Mouse (Mus musculus): ENCODE measurements around the gene A3galt2. TPM values are rescaled to one million over a fixed set of nuclear protein-coding genes. Genes with fewer than 3 reads are reported as not detected.
A peak's percentile ranks its signal among the peaks of the same experiment; 100 is the strongest.

Gene A3galt2
- 0.27 and 0.38 TPM in 2 replicates for polyA plus RNA-seq (2014; fragmentation: Nextera tagmentation; extraction: Ambion mirVana)

- no peaks in the 10 kb centered on the region for H3K4me1 ChIP-seq (ENCODE audit: control insufficient read depth, insufficient read depth, low read length)
- H3K9me3 ChIP-seq (replicated peaks; ENCODE audit: control insufficient read depth, low read length), result no peaks in the 10 kb centered on the region
- 81% methylated on average over 3 of the region's 3 CpGs for WGBS
- DNase-seq (ENCODE audit: low spot score) (no peak), ATAC-seq (no peak)
- no peak within 1 kb of the TSS for H3K4me3 ChIP-seq (ENCODE audit: low read depth, low read length)
- peak within 1 kb of the TSS; percentile 6 for H3K27ac ChIP-seq (ENCODE audit: low read depth, low read length)
- H3K36me3 ChIP-seq (ENCODE audit: control insufficient read depth, insufficient read depth, low read length), result peaks cover 59% of the 10 kb centered on the region
- H3K4me2 ChIP-seq (ENCODE audit: low read length), result no peak within 1 kb of the TSS
- H3K9ac ChIP-seq (ENCODE audit: low read length), result no peak within 1 kb of the TSS
- H3K27me3 ChIP-seq (replicated peaks; ENCODE audit: control insufficient read depth, insufficient read depth, low read length), result no peaks in the 10 kb centered on the region
Measured at GRCm38 (mm10) chr4:128755064-128755463, at the start of gene A3galt2. Gene A3galt2 (plus strand): TSS chr4:128755364.

DNA sequence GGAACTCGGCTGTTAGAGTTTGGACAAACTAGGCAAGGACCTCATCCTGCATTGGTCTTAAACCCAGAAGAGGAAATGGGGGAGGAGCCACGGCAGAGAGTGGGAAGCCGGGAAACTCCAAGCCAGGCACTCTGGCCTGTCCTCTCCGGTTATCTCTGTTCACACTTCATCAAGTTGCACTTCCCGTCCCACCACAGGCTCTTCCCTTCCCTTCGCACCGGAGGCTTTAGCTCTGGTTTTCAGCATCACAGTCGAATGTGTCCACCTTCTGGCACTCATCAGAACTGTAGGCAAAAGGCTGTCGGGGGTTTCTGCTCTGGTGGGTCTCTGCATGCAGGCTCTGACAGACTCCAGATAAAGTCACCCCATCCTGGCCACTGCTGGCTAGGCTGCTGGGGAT is 48.5 kb upstream of the A3galt2 start:
- peaks cover 2% of the 10 kb centered on the region for H3K4me1 ChIP-seq (ENCODE audit: control insufficient read depth, insufficient read depth, low read length)
- H3K9me3 ChIP-seq (replicated peaks; ENCODE audit: control insufficient read depth, low read length), result no peaks in the 10 kb centered on the region
- 0 out of 2 replicates have a peak, but pooled peaks cover 3% of the 10 kb centered on the region for H3K36me3 ChIP-seq (ENCODE audit: control insufficient read depth, insufficient read depth, low read length)
- no peak for ATAC-seq
- DNase-seq (ENCODE audit: low spot score), result peak; percentile 58
- no peak overlapping the region for H3K4me2 ChIP-seq (ENCODE audit: low read length)
- WGBS, result 23% methylated on average over 9 of the region's 9 CpGs
- H3K4me3 ChIP-seq (ENCODE audit: low read depth, low read length), result no peak overlapping the region
- H3K27ac ChIP-seq (ENCODE audit: low read depth, low read length), result no peak overlapping the region
- H3K9ac ChIP-seq (ENCODE audit: low read length), result no peak overlapping the region
- H3K27me3 ChIP-seq (replicated peaks; ENCODE audit: control insufficient read depth, insufficient read depth, low read length), result no peaks in the 10 kb centered on the region

DNA sequence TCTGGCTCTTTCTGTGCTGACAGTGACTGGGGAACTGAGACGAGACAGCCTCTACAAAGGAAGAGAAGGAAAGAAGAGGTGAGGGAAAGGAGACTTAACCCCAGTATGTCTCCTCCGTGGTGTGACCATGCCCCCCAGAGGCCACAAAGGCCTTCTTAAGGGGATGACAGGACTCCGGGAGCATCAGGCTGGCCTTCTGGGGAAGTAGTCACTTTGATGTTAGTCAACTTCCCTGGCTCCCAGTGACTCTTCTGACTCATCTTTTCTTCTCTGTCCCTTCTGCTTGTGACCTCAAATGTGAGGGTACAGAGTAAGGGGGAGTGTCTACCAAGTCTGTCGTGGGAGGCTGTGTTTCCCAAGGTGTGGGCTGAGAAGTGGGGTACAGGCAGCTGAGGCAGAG is 47.8 kb upstream of the A3galt2 start:
- ATAC-seq, result no peak
- Histone ChIP-seq H3K9ac (ENCODE audit: low read length) (no peak overlapping the region), H3K9me3 (replicated peaks; ENCODE audit: control insufficient read depth, low read length) (no peaks in the 10 kb centered on the region), H3K27ac (ENCODE audit: low read depth, low read length) (no peak overlapping the region), H3K4me3 (ENCODE audit: low read depth, low read length) (no peak overlapping the region), H3K36me3 (ENCODE audit: control insufficient read depth, insufficient read depth, low read length) (0 out of 2 replicates have a peak, but pooled peaks cover 6% of the 10 kb centered on the region), H3K4me1 (ENCODE audit: control insufficient read depth, insufficient read depth, low read length) (peaks cover 9% of the 10 kb centered on the region), H3K4me2 (ENCODE audit: low read length) (no peak overlapping the region), H3K27me3 (replicated peaks; ENCODE audit: control insufficient read depth, insufficient read depth, low read length) (no peaks in the 10 kb centered on the region)
- DNase-seq (ENCODE audit: low spot score), result no peak
- WGBS, result 65% methylated on average over 4 of the region's 4 CpGs

GRCm38 (mm10) chr4:128709061-128709780 is 45.9 kb upstream of the A3galt2 start:
- DNase-seq (ENCODE audit: low spot score) (no peak), ATAC-seq (no peak)
- WGBS, result 77% methylated on average over 15 of the region's 15 CpGs
- H3K4me3 ChIP-seq (ENCODE audit: low read depth, low read length), result no peak overlapping the region
- H3K9me3 ChIP-seq (replicated peaks; ENCODE audit: control insufficient read depth, low read length), result no peaks in the 10 kb centered on the region
- H3K27ac ChIP-seq (ENCODE audit: low read depth, low read length), result no peak overlapping the region
- peaks cover 11% of the 10 kb centered on the region for H3K4me1 ChIP-seq (ENCODE audit: control insufficient read depth, insufficient read depth, low read length)
- no peaks in the 10 kb centered on the region for H3K27me3 ChIP-seq (replicated peaks; ENCODE audit: control insufficient read depth, insufficient read depth, low read length)
- no peak overlapping the region for H3K9ac ChIP-seq (ENCODE audit: low read length)
- H3K4me2 ChIP-seq (ENCODE audit: low read length), result no peak overlapping the region
- H3K36me3 ChIP-seq (ENCODE audit: control insufficient read depth, insufficient read depth, low read length), result 0 out of 2 replicates have a peak, but pooled peaks cover 6% of the 10 kb centered on the region

- whole genome bisulfite sequencing, result 93% methylated on average over 12 of the region's 12 CpGs
- no peak overlapping the region for H3K4me3 ChIP-seq (ENCODE audit: low read depth, low read length)
- H3K36me3 ChIP-seq (ENCODE audit: control insufficient read depth, insufficient read depth, low read length), result 0 out of 2 replicates have a peak, but pooled peaks cover 6% of the 10 kb centered on the region
- no peak overlapping the region for H3K9ac ChIP-seq (ENCODE audit: low read length)
- H3K4me1 ChIP-seq (ENCODE audit: control insufficient read depth, insufficient read depth, low read length), result peaks cover 16% of the 10 kb centered on the region
- H3K27ac ChIP-seq (ENCODE audit: low read depth, low read length), result no peak overlapping the region
- ATAC-seq, result no peak
- DNase-seq (ENCODE audit: low spot score), result no peak
- H3K27me3 ChIP-seq (replicated peaks; ENCODE audit: control insufficient read depth, insufficient read depth, low read length), result no peaks in the 10 kb centered on the region
- no peaks in the 10 kb centered on the region for H3K9me3 ChIP-seq (replicated peaks; ENCODE audit: control insufficient read depth, low read length)
- no peak overlapping the region for H3K4me2 ChIP-seq (ENCODE audit: low read length)
Measured at GRCm38 (mm10) chr4:128709781-128710166, 45.4 kb upstream of the A3galt2 start.

DNA sequence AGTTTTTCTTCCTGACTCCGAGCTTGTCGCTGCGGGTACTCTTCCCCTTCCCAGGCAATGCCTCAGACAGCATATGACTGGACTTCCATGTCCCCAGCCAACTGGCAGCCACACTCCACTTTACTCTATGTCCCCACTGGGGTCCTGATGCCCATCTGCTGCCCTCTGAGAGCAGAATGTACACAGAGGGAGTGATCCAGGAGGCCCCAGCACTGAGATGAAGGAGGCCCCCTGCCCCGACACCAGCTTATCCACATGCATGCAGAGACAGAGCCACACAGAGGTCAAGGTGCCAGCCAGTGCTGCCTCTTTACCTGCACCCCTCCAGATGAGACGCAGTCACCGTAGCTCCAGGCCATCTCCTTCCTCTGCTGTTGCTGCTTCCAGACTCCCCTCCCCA is 44.9 kb upstream of the A3galt2 start:
- Histone ChIP-seq H3K27ac (ENCODE audit: low read depth, low read length) (no peak overlapping the region), H3K27me3 (replicated peaks; ENCODE audit: control insufficient read depth, insufficient read depth, low read length) (no peaks in the 10 kb centered on the region), H3K9ac (ENCODE audit: low read length) (no peak overlapping the region), H3K4me3 (ENCODE audit: low read depth, low read length) (no peak overlapping the region), H3K9me3 (replicated peaks; ENCODE audit: control insufficient read depth, low read length) (no peaks in the 10 kb centered on the region), H3K36me3 (ENCODE audit: control insufficient read depth, insufficient read depth, low read length) (0 out of 2 replicates have a peak, but pooled peaks cover 6% of the 10 kb centered on the region), H3K4me1 (ENCODE audit: control insufficient read depth, insufficient read depth, low read length) (peaks cover 22% of the 10 kb centered on the region), H3K4me2 (ENCODE audit: low read length) (no peak overlapping the region)
- DNase-seq (ENCODE audit: low spot score) (no peak), ATAC-seq (no peak)
- 83% methylated on average over 6 of the region's 6 CpGs for WGBS

- WGBS, result 61% methylated on average over 9 of the region's 9 CpGs
- H3K27me3 ChIP-seq (replicated peaks; ENCODE audit: control insufficient read depth, insufficient read depth, low read length), result no peaks in the 10 kb centered on the region
- H3K4me3 ChIP-seq (ENCODE audit: low read depth, low read length), result no peak overlapping the region
- peak overlapping the region; percentile 35; the same call in 1 of the 2 replicates for H3K9ac ChIP-seq (ENCODE audit: low read length)
- no peak overlapping the region; the same call in 1 of the 2 replicates for H3K27ac ChIP-seq (ENCODE audit: low read depth, low read length)
- no peak for ATAC-seq
- peaks cover 27% of the 10 kb centered on the region for H3K4me1 ChIP-seq (ENCODE audit: control insufficient read depth, insufficient read depth, low read length)
- H3K4me2 ChIP-seq (ENCODE audit: low read length), result no peak overlapping the region
- DNase-seq (ENCODE audit: low spot score), result no peak
- 0 out of 2 replicates have a peak, but pooled peaks cover 6% of the 10 kb centered on the region for H3K36me3 ChIP-seq (ENCODE audit: control insufficient read depth, insufficient read depth, low read length)
- H3K9me3 ChIP-seq (replicated peaks; ENCODE audit: control insufficient read depth, low read length), result no peaks in the 10 kb centered on the region
Measured at GRCm38 (mm10) chr4:128710800-128711199, 44.4 kb upstream of the A3galt2 start.

GRCm38 (mm10) chr4:128711455-128712135 is 43.6 kb upstream of the A3galt2 start:
- peaks cover 35% of the 10 kb centered on the region for H3K4me1 ChIP-seq (ENCODE audit: control insufficient read depth, insufficient read depth, low read length)
- WGBS, result 4% methylated on average over 24 of the region's 24 CpGs
- no peaks in the 10 kb centered on the region for H3K9me3 ChIP-seq (replicated peaks; ENCODE audit: control insufficient read depth, low read length)
- ATAC-seq (peak; percentile 64), DNase-seq (ENCODE audit: low spot score) (peak; percentile 96)
- H3K9ac ChIP-seq (ENCODE audit: low read length), result peak overlapping the region; percentile 35
- H3K27ac ChIP-seq (ENCODE audit: low read depth, low read length), result no peak overlapping the region; the same call in 1 of the 2 replicates
- H3K4me2 ChIP-seq (ENCODE audit: low read length), result peak overlapping the region; percentile 49
- H3K4me3 ChIP-seq (ENCODE audit: low read depth, low read length), result peak overlapping the region; percentile 13
- H3K36me3 ChIP-seq (ENCODE audit: control insufficient read depth, insufficient read depth, low read length), result 0 out of 2 replicates have a peak, but pooled peaks cover 6% of the 10 kb centered on the region
- H3K27me3 ChIP-seq (replicated peaks; ENCODE audit: control insufficient read depth, insufficient read depth, low read length), result no peaks in the 10 kb centered on the region
